Mouse (Mus musculus) heart, adult 2 months (tissue): ENCODE data around the gene Wdr75.

Experiments
- CTCF ChIP-seq: fragments of 200-600 bp; IDR thresholded peaks from 2 replicates; pipeline ENCODE4 v1.8.1; 2022; ENCODE audit warnings: antibody characterized with exemption, mild to moderate bottlenecking, moderate library complexity
- EP300 ChIP-seq: fragments of 200-500 bp; IDR thresholded peaks from 2 replicates; pipeline ENCODE4 v1.6.1; 2011; ENCODE audit warnings: low read depth, low read length, control low read depth; ENCODE audit not compliant: insufficient read depth
- POLR2A ChIP-seq: fragments of 200-500 bp; IDR thresholded peaks from 2 replicates; pipeline ENCODE4 v1.6.1; 2011; ENCODE audit warnings: mild to moderate bottlenecking, low read depth, low read length, control low read depth; ENCODE audit not compliant: insufficient read depth

GRCm38 (mm10) chr1:45868479-45869137 lies 73.6 kb downstream of the Wdr75 start:
- no peak for TF ChIP-seq CTCF
- no peak for TF ChIP-seq POLR2A
- TF ChIP-seq EP300: no peak
